Mouse (Mus musculus) urinary bladder, postnatal 10 days (tissue): ENCODE data around the gene Nyap1.

Experiments used
- DNase-seq: peaks from one replicate; pipeline ENCODE4 v3.0.0; 2022; ENCODE audit warnings: low spot score

The Nyap1 gene

DNA sequence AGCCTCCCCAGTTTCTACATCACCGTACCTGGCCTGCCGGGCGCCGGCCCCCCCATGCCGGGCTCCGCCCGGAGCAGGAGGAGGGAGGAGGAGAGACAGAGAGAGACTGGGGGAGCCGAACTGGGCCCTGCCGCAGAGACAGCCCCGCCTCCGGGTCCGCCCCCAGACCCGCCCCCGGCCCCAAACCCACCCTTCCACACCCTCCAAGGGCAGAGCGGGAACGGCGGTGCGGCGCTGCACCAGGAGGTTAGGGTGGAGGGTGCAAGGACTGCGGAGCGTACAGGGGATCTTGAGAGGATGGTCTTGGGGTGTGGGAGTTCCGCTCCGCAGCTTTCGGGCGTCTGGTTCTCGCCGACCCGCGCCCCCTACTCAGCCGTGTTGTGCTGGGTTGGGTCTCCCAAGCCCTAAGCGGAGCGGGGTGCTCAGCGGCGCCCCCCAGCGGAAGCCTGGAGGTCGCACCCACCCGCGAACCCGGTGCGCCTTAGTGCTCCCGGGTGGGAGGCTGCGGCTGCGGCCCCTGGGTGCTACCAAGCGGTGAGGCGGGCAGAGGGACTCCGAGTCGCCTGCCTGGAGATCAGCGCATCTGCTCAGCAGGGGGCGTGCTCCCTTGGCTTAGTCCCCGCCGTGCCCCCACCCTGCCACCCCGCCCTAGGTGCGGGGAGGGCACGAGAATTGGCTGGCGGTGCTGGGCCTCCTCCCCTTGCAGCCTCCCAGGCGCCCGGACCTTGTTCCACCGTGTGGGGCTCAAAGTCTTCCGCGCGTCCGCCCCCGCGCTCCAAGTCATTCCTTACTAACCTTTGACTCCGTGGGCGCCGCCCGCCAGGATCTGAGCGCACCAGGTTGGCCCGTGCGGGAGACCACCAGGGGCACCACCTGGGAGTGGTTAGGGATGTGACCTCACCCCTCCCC is at the start of gene Nyap1:
Gene Nyap1, minus strand, starts transcription at position 585 of the 909 bp plus-strand sequence.
- DNase-seq = peak; percentile 50

DNA sequence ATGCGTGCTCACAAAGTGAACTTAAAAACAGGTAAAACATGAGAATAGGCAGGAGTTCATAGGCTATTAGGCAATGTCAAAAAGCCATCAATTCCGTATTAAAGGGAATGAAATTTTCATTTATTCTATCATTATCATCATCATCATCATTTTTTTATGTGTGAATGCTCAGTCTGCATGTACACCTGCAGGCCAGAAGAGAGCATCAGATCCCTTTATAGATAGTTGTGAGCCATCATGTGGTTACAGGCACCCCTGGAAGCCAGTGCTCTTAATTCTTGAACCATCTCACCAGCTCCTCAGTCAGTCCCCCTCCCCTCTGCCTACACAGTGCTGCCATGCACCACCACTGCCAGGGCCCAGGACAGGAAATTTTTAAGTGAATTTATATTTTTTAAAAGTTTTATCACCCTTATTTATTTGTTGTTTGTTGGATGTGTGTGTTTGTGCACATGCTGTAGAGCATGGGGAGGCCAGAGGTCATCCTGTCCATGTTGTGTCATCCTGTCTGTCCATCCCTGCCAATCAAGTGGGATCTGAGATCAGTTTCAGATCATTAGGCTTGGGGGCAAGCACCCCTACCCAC is 47.6 kb upstream of the Nyap1 start:
- no peak for DNase-seq

DNA sequence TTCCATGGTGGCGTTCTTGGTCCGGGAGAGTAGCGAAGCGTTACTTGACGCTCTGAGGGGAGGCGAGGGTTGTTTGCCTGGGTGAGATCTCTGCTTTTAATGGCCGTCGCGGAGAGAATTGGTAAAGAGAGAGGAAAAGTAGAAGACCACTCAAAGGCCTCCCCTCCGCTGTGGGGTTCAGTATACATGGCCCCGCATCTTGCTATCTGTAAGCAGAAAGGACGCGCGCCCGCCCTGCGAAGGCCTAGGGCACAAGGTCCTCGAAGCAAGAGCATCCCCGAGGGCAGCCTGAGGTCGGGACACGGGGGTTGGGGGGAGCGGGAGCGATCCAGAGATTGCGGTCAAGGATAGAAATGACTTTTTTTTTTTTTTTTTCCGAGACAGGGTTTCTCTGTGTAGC is 46.8 kb upstream of the Nyap1 start:
- DNase-seq = no peak

DNA sequence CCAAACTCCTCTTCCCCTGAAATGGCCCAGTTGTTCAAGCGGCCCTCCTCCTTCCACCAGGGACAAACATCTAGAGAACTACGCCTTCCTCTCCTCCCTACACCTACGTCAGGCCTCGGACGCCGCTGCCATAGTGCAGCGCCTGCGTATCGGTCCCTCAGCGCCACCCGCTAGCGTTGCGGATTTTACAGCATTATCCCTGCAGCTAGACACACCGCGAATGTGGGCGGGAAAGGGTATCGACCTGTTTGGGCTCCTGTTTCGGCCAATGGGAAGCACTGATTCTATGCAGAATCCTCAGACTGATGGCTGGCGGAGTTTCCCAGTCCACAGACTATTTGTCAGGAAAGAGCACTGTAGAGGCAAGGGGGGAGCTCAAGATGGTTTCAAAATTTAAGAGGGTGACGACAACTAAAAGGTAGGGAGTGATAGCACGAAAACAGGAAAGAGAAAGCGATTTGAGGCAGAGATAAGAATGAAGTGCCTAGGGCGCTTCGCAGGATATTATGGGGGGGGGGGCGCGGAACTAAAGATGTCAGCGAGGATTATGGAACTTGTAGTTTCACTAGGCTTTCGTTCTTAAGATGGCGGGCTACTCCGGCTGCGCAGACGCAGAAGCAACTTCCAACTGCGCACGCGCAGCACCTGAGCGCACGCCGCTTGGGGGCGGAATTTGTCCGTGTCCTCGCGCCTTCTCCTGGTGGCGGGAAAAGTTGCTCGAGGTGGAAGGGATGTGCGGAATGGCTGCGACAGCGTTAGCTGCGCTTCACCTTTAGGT is 45.9 kb upstream of the Nyap1 start, which contains the start of the genes Mepce and Zcwpw1:
Gene Mepce, minus strand, starts transcription at position 505 of the 778 bp plus-strand sequence.
Gene Zcwpw1, plus strand, starts transcription at position 648 of the 778 bp plus-strand sequence.
- DNase-seq = peak; percentile 79

DNA sequence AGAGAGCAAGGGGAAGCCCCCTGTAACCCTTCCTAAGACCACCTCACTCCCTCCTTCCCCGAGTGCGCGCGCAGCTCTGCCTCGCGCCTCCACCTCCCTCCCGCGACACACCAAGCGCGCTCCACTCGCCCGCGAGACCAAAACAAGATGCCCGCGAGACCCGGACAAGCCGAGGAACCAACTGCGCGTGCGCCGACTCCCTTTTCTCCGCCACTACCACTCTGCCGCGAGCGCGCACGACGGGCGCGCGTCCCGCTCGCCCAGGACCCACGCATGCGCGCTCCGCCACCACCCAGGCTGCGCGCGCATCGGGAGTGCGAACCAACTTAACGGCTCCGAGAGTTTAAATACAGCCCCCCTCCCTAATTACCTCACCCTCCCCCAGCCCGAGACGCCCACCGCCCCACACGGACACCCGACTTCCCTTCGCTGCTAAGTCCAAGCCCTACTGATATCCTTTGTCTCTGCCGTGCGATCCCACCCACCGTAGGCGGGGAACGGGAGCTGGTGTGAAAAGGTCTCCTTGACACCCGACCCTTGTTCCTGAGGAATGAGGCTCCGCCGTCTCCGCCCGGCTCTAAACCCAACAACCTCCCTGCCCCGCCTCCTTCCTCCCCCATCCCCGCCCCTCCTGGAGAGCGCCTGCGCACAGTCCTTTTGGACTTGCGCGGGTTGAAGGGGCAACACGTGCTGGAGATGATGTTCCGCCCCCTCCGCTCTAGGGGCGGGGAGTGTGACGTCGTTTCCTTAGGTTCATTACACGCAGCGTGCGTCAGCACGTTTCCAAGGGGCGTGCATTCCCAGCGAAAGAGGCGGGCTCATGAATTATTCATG is 44.9 kb upstream of the Nyap1 start:
- peak; percentile 94 for DNase-seq

DNA sequence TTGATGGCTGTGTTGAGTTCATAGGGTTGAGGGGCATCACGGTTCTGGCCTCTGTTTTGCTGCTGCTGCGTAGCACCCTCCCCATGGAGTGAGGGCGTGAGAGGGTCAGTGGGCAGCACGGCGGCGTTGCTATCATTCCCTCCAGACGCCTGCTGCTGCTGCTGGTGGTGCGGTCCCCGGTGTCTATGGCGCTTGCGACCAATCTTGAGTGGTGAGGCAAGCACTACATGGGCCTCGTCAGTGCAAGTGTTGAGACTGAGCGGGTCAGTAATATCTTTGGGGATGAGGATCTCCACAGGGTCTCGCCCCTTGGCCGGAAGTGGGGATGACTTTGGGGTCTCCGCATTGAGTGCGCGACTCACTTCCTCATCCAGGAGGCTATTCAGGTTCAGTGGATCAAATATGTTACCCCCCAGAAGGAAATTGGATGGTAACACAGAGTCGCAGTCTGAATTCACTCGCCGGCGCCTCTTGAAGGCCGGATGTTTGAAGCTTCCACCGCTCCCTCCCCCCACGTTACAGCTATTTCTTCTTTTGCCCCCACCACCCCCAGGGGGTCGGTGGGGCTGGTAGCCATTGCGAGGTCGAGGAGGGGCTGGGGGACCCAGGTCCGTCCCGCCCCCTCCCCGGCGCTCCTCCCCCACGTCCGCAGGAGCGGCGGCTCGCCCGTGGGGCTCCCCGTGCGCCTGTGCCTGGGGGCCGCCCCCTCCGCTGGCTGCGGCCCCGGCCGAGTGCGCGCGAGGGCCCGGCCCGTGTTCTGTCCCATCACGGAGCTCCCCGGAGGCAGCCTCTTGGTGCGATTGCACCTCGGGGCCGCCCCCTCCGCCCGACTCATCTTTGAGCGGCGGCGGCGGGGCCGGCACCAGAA is 44.0 kb upstream of the Nyap1 start:
- DNase-seq = no peak

DNA sequence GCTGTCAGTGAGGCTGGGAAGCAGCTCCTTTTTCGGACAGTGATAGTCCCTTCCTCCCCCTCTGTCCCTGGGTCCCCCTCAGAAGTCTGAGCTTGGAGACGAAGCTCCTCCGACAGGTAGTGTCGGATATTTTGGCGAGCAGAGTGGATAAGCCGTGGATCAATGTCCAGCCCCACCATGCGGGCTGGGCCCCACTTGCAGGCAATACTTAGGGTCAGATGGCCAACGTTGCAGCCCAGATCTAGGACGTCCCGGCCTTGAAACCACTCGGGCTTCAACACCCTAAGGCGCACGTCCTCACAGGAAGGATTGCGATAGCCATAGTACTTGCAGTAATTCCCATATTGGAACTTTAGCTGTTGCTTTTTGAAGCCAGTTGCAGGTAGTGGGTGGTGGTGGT is 43.1 kb upstream of the Nyap1 start:
- DNase-seq = no peak

DNA sequence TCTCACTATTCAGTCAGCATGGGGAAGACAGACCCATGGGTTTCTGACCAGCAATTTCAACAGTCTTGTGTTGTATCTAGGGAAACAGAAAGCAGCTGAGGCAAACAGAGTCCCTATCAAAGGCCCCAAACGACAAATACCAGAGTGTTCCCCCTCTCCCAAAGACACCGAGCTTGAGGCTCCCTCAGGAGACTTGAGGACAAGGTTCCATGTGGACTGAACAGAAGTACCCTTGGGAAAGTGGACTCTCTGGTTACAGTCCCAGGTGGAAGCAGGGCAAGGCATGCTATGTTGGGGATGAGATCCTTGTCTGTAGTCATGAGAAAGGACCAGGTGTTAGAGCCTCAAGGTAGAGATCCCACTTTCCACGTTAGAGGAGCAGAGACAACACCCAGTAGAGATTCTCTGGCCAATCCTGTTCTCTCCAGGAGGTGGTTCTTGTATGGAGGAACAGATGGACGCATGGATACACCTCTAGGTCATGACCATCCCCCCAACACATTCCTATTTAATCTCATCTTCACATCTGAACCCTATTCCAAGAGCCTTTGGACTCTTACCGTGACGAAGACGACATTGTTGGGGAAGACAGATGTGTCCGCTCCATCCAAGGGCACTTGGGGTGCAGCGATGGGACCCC is 42.6 kb upstream of the Nyap1 start:
- no peak for DNase-seq

DNA sequence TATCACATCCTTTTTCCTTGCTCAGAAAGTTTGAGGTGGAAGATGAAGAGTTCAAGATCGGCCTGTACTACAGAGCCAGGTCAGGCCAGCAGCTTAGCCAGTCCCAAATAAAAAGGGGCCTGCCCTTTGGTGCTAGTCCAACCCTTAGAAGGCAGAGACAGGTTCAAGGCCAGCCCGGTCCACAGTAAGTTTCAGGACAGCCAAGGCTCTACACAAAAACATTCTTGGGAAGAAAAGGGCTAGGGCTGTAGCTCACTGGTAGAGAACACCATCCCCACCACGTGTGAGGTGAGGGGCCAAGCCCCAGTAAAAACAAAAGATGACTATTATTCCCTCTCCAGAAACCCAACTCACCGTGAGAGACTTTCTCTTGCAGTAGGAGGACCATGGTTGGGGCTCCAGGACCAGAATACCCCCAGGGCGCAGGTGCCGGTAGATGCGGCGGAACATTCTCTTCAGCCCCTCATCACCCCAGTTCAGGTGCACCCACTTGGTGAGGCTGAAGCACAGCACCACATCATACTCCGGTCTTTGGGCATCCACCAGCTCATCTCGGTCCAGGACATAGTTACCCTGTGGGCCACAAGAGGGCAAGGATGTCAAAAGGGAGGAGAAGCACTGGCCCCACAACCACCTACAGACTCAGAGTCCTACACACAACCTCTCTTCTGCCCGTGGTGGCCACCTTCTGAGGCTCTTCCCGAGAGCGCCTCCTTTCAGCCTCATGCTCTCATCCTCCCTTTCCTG is 41.5 kb upstream of the Nyap1 start:
- DNase-seq = no peak

DNA sequence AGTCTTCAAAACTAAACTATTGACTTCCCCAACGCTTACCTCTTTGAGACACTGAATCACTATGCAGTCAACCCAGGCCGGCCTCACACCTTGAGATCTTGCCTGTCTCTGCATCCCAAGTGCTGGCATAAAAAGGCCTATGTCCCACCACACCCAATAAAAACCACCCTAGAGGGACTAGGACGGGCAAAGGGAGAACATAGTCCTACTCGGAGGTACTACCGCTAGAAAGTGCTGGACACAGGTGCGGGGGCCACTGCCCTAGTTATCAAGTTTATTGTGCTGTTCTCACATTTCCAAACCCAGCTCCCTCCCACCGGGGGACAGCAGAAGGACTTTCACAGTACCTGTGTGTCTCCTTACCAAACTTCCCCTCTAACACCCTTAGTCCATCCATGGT is 40.3 kb upstream of the Nyap1 start:
- no peak for DNase-seq

DNA sequence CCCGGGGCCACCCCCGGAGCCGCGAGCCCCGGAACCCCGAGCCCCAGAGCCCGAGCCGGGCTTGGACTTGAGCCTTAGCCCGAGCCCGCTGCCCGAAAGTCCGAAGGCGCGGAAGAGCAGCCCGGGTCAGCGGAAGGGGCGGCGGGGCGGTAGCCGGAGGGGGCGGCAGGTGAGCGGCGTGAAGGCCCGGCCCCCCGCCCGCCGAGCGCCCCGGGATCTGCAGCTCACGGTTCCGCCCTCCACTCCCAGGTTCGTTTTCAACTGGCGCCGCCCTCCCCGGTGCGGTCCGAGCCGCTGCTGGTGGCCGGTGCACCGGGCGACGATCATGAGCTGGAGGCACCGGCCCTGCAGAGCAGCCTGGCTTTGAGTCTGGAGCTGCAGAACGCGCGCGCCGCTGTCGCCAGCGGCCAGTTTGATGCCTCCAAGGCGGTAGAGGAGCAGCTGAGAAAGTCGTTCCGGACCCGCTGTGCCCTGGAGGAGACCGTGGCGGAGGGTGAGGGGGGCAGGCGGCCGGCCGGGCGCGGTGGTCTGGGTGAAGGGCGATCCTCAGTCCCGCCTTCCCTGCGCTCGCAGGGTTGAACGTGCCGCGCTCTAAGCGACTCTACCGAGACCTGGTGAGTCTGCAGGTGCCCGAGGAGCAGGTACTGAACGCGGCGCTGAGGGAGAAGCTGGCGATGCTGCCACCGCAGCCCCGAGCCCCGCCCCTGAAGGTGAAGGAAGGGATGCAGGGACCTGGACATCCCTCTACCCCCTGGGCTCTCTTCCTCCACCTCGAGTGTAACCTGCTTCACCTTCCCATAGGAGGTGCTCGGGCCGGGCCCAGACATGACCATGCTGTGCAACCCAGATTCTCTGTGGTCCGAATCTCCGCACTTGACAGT is 37.9 kb upstream of the Nyap1 start:
- DNase-seq = no peak

DNA sequence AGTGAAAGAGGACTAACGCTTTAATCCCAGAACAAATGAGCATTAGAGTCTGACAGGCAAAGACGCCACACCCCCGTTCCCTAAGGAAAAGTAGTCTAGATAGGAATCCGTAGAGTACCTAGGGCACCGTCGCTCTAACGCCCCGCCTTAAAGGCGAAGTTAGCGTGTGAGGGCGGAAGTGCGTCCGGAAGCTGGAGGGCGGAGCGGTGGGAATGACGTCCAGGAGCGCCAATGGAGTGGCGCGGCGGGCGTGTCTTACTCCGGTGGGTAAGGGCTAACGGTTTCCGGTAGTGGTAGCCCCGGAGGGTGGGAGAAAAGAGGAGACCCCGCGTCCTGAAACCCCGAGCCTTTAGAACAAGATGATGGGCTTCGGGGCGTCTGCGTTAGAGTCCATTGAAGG is 37.2 kb upstream of the Nyap1 start, which contains the start of gene Ppp1r35:
Gene Ppp1r35, plus strand, starts transcription at position 215 of the 400 bp plus-strand sequence.
- peak; percentile 84 for DNase-seq

DNA sequence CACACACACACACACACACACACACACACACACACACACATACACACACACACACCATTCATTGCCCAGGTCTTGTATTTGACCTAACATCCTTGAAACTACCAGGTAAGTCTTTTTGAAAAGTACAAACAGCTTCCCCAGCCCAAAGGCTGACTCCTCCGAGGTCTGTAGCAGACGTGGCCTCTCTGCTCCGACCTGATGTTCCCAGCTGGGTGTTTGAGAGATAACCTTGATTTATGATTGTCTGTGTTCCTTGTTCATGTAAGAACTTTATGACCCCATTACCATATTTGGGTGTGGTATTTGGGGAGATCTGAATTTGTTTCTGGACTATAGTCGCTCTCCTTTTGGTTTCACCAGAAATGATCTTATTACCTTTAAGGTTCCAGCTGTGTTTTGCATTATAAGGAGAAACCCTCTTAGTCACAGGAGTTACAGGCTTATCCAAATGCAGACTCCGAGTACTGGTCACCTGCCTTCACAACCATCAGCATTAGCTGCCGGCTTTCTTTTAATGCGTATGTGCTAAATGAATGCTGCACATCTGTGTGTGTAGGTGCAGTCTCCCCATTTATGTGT is 35.9 kb upstream of the Nyap1 start:
- no peak for DNase-seq

DNA sequence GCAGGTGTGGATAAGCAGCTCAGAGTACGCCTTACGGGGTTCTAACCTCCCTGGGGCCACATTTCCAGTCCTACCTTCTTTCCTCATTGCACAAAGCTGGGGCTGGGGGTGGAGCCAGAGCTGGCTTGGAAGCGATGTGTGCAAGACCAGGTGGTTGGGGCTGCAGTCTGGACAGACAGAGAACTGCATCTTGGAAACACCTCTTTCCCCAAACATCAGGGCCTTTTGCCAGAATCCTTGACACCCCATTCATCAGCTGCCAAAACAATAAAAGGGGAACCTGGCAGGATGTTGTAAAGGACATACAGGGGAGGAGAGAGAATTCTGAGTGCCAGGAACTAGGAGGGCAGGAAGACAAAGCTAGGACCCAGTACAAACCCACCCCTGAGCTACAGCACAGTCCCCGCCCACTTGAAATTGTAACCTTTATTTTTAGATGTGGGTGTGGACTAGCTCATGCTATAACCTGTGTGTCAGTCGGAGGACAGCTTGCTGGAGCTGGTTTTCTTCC is 35.1 kb upstream of the Nyap1 start:
- no peak for DNase-seq

DNA sequence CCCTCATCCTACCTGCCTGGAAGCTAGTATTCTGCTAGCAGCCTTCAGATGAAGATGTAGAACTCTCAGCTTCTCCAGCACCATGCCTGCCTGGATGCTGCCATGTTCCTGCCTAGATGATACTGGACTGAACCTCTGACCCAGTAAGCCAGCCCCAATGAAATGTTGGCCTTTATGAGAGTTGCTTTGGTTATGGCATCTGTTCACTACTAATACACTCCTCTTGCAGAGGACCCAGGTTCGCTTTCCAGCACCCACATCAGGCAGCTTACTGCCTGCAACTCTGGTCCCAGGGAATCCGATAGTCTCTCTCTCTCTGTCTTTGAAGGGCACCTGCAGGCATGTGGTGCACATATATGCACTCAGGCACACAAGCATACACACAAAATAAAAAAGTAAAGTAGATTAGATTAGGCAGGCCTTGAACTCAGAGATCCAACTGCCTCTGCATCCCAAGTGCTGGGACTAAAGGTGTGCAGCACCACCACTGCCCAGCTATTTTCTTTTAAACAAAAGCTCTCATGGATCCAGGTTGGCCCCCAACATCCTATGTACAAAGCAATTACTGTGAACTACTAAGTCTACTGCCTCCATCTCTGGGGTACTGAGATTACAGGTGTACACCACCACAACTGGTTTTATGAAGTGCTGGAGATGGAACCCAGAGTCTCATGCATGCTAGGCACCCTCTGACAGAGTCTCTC is 34.3 kb upstream of the Nyap1 start:
- DNase-seq = no peak

DNA sequence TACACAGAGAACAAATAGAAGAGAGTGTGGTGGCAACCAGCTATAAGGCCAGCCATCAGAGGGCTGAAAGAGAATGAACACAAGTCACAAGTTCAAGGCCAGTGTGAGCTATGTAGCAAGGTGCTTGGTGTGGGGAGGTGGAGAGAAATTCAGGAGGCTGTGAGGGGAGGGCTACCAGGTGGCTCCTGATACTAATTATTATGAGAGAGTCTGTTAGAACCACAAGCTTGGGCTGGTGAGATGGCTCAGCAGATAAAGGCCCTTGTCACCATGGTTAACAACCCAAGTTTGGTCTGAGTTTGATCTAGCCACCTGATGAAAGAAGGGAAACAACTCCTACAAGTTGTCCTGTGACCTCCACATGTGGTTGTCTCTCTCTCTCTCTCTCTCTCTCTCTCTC is 31.3 kb upstream of the Nyap1 start:
- no peak for DNase-seq

DNA sequence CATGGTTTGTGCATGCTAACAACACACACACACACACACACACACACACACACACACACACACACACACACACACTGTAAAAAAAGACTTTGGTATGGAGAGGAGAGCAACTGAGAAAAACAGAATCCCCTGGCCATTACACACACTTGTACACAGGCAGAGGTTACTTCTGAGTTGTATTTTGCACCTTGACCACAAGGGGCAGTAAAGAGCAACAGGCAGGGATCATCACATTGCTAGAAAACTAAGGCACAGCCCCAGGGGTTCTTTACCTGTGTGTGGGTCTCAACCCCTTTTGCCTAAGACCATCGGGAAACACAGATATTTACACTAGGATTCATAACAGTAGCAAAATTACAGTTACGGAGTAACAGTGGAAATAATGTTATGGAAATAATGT is 29.3 kb upstream of the Nyap1 start:
- no peak for DNase-seq
